Mouse (Mus musculus): ENCODE measurements at regions not wholly inside any gene's neighbourhood (a gene's known extent, or its start where the extent isn't known, plus 50 kb on each side); places are given as distances from the start of the nearest gene placed in this dataset.
A peak's percentile ranks its signal among the peaks of the same experiment; 100 is the strongest.

DNA sequence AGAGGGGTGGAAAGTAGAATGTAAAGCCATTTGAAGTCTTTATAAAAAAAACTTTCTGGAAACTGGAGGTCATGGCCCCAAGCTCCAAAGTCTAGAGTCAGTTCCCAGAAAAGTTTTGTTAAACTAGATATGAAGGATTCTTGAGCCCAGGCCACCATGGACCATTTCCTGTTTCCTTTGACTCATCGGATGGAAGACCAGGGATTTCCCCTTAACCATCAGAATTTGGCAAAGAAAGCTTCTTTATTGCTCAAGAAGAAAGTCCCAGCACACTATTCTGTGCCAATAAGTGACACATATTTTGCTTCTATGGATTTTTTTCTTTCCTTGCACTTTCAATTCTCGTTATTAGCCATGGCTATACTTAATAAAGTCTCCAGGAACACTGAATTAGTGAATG, 92.7 kb upstream of the Slco3a1 start:
- peak; percentile 40 for DNase-seq
- 49% methylated on average over 2 of the region's 2 CpGs for WGBS
- Histone ChIP-seq H3K4me2 (no peak overlapping the region), H3K27me3 (ENCODE audit: insufficient read depth, low read length) (no peaks in the 10 kb centered on the region), H3K27ac (ENCODE audit: low read depth) (no peak overlapping the region), H3K9ac (no peak overlapping the region), H3K36me3 (ENCODE audit: insufficient read depth) (no peaks in the 10 kb centered on the region), H3K4me3 (ENCODE audit: low read depth, low read length) (no peak overlapping the region), H3K9me3 (ENCODE audit: low read depth, low read length) (no peaks in the 10 kb centered on the region), H3K4me1 (ENCODE audit: insufficient read depth) (no peaks in the 10 kb centered on the region)
- no peak for ATAC-seq (ENCODE audit: insufficient read depth)
- TF ChIP-seq CTCF (IDR thresholded peaks at IDR 0.05; ENCODE audit: low read depth): no peak

DNA sequence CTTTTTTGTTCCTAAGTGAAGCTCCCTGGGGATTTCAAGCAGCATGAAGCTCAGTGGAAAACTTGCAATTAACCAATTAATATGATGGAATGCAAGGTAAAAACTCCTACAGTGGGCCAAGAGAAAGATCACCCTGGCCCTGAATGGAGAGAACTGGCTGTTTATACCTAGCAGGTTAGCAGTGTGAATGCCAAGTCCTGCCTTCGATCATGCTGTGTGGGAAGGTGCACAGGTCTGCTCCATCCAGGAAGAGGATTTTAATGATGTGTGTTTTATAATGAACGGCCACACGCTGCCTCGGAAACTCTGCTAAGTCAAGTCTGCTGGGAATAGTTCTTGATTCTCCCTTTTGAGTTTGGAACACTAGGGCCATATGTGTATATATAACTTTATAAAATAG, 85.6 kb upstream of the Slco3a1 start:
- 82% methylated on average over 4 of the region's 4 CpGs for WGBS
- no peaks in the 10 kb centered on the region for H3K36me3 ChIP-seq (ENCODE audit: insufficient read depth)
- H3K27ac ChIP-seq (ENCODE audit: low read depth): no peak overlapping the region
- ATAC-seq (ENCODE audit: insufficient read depth) (no peak), DNase-seq (no peak)
- no peaks in the 10 kb centered on the region for H3K4me1 ChIP-seq (ENCODE audit: insufficient read depth)
- no peak overlapping the region for H3K4me3 ChIP-seq (ENCODE audit: low read depth, low read length)
- H3K4me2 ChIP-seq: no peak overlapping the region
- no peaks in the 10 kb centered on the region for H3K27me3 ChIP-seq (ENCODE audit: insufficient read depth, low read length)
- H3K9ac ChIP-seq: no peak overlapping the region
- no peaks in the 10 kb centered on the region for H3K9me3 ChIP-seq (ENCODE audit: low read depth, low read length)
- no peak for TF ChIP-seq CTCF (IDR thresholded peaks at IDR 0.05; ENCODE audit: low read depth)

DNA sequence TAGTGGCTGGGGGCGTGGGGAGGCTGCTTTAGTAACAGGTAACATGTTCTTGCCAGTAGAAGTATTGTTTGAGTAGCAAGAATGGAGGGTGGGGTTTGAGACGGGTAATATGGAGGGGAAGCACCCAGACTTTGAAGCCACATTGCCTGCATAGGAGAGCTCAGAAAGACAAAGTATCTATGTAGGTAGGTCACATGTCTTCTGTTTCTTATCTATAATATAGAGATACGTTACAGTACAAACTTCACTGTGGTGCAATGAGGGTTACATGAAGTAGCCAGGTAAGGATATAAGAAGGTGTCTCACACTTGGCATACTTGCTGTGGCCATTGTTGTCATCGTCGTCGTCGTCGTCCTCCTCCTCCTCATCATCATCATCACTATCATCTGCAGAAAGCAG, 77.6 kb upstream of the Slco3a1 start:
- ATAC-seq (ENCODE audit: insufficient read depth) (no peak), DNase-seq (no peak)
- Histone ChIP-seq H3K4me3 (ENCODE audit: low read depth, low read length) (no peak overlapping the region), H3K27ac (ENCODE audit: low read depth) (no peak overlapping the region), H3K36me3 (ENCODE audit: insufficient read depth) (no peaks in the 10 kb centered on the region), H3K4me1 (ENCODE audit: insufficient read depth) (no peaks in the 10 kb centered on the region), H3K4me2 (no peak overlapping the region), H3K9ac (no peak overlapping the region), H3K9me3 (ENCODE audit: low read depth, low read length) (no peaks in the 10 kb centered on the region), H3K27me3 (ENCODE audit: insufficient read depth, low read length) (no peaks in the 10 kb centered on the region)
- TF ChIP-seq CTCF (IDR thresholded peaks at IDR 0.05; ENCODE audit: low read depth): no peak
- WGBS: 85% methylated on average over 8 of the region's 8 CpGs

DNA sequence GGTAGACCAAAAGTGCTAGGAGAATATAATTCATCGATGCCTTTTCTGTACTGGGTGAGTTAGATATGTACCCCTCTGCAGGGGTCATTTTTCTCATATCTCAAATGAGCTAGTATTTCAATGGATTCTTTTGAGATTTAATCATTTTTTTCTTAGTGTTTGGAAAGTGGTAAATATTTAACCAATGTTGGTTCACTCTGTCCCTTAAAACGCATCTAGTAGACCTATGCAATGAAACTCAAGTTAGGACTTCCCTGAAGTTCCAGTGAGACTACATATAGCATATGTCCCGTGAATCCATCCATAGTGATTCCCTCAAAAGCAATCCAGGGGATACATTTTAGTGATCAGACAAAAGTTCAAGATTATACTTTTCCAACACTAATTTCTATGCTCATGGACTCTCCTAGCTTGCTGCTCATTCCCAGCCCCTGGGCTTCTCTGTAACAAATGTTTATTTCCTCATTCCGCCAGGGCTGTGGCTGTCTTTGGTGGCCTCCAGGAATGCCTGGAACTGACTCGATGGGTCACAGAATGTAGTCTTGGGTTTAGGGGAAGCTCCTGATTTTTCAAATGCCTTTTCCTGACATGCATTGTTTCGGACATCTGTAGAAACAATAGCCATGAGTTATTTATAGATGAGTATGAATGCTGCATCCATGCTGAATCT, 74.4 kb upstream of the Slco3a1 start:
- H3K4me2 ChIP-seq: no peak overlapping the region
- no peaks in the 10 kb centered on the region for H3K9me3 ChIP-seq (ENCODE audit: low read depth, low read length)
- H3K4me1 ChIP-seq (ENCODE audit: insufficient read depth): no peaks in the 10 kb centered on the region
- no peaks in the 10 kb centered on the region for H3K36me3 ChIP-seq (ENCODE audit: insufficient read depth)
- no peak overlapping the region for H3K27ac ChIP-seq (ENCODE audit: low read depth)
- no peak for TF ChIP-seq CTCF (IDR thresholded peaks at IDR 0.05; ENCODE audit: low read depth)
- peak; percentile 5 for DNase-seq
- H3K9ac ChIP-seq: no peak overlapping the region
- 62% methylated on average over 6 of the region's 6 CpGs for WGBS
- no peaks in the 10 kb centered on the region for H3K27me3 ChIP-seq (ENCODE audit: insufficient read depth, low read length)
- H3K4me3 ChIP-seq (ENCODE audit: low read depth, low read length): no peak overlapping the region
- no peak for ATAC-seq (ENCODE audit: insufficient read depth)
